Mouse (Mus musculus) left cerebral cortex, postnatal 36 days (tissue): ENCODE measurements around the gene Rad51b. TPM values are rescaled to one million over a fixed set of nuclear protein-coding genes. Genes with fewer than 3 reads are reported as not detected.

Experiments
- DNase-seq, 2 experiments: peaks; one replicate each; pipeline ENCODE4 v3.0.0; 2021 to 2022; ENCODE audit warnings: low spot score in 2 of 2, mixed read lengths in 1 of 2
- intact Hi-C: fragments of 180-260 bp; cut with DNase I; formaldehyde crosslinking; loops from one replicate; pipeline ENCODE4 v1.15.1; 2025
- total RNA-seq, 2 experiments: library from RNA; stranded (reverse); gene quantifications; 2 replicates each; pipeline ENCODE4 v1.2.3; 2021

Gene Rad51b
- total RNA-seq, 2 experiments from 2014 or later: 0.22 TPM; not detected in 1

GRCm38 (mm10) chr12:79822401-79822800 is 525.3 kb downstream of the Rad51b start:
- intact Hi-C loops: no loop called here
- DNase-seq: no peak

DNA sequence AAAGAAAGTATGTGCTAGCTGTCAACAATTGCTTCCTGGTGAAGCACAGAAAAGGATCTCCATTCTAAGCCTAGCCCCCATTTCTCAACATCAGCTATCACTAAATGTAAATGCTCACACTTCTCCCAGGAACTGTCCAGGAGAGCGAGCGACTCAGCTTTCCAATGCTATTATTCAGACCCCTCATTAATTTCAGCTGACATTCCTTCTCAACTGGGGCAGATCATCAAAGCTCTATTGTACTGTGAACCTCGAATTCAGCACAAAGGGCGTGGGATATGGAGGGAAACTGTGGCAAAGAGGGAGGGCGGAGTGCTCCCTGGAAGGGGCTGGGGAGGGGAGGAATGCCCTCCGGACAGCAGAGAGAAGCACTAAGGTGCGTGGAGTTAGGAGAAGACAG is 528.8 kb downstream of the Rad51b start:
- intact Hi-C loops: no loop called here
- DNase-seq: no peak

- DNase-seq: no peak
- intact Hi-C loops: no loop called here
These were observed 530.2 kb downstream of the Rad51b start for GRCm38 (mm10) chr12:79827233-79827692.

DNA sequence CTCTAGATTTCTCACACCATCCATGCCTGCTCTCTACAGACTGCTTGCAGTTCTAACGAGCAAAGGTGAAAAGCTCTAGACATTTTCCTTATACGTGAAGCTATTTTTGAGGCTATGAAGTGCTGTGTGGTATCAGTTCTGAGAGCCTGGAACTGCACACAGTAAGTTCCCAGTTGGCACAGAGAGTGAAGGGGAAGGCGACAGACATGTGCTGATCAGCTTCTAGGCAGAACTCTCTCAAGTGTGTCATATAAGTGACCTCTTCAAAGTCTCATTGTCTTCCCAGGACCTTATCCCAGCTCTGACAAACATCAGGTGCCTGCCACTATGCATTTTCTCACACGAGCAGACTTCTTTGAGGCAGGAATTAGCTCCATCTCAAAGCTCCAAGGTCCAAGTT is 530.7 kb downstream of the Rad51b start:
- intact Hi-C loops: no loop called here
- DNase-seq: no peak

DNA sequence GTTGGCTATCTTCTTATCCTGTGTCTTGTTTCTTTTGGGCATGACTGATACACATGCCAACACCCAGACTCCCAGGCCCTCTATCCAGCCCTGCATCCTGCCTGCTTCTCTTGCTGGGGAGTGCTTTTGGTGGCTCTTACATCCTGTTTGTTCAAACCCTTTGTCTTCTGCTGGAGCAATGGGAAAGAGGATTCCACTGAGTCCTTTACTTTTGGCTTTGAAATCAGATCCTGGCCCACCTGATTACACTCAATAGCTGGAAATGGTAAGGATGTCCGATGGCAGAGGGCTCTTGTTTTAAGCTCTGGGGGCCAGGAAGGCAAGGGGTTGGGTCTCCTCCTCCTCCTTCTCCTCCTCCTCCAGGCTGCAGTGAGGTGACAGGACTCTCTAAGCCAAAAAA is 533.6 kb downstream of the Rad51b start:
- intact Hi-C loops: no loop called here
- no peak for DNase-seq

- DNase-seq: no peak
- intact Hi-C loops: no loop called here
These were observed 535.5 kb downstream of the Rad51b start for GRCm38 (mm10) chr12:79832611-79833010.

DNA sequence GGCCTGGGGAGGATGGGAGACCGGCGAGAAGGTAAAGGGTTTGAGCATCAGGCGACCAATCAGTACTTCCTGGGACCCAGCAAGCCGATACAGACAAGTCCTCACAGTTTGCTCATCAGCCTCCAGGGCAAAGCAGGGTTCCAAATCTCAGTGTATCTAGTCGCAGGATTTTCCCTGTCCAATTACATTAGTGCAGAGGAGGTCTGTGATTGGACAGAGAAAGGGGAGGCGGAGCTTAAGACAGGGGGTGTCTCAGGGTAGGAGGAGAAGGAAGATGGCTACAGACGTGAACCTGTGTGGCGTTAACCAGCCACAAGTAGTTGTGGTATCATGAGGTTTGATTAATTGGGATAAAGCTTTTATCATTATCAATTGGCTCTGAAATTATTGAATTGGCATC is 538.4 kb downstream of the Rad51b start:
- no peak for DNase-seq
- intact Hi-C loops: no loop called here

- intact Hi-C loops: no loop called here
- peak; percentile 35 to 50 for DNase-seq
These were observed 541.3 kb downstream of the Rad51b start for GRCm38 (mm10) chr12:79838181-79838961.

- intact Hi-C loops: no loop called here
These were observed 542.2 kb downstream of the Rad51b start for GRCm38 (mm10) chr12:79839096-79839941.

DNA sequence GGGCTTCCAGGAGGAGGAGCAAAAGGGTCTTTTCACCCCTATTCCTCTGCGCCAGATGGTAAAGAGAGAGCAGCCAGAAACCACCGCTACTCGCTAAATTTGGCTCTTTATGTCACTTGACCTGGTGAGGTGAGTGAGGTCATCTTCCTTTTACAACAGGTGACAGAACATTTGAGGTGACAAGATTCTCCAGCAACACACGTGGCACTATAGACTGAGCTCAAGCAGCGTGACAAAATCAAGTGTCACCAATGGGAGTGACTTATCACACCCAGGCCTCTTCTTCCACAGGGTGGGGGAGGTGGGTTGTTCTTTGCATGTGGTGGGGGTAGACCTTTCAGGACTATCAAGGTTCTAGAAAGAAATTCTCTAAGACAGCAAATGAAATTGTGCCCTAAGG is 543.4 kb downstream of the Rad51b start:
- intact Hi-C loops: no loop called here
- DNase-seq: no peak

More at GRCm38 (mm10) chr12:79839096-79839941, 542.2 kb downstream of the Rad51b start:
- DNase-seq: no peak

DNA sequence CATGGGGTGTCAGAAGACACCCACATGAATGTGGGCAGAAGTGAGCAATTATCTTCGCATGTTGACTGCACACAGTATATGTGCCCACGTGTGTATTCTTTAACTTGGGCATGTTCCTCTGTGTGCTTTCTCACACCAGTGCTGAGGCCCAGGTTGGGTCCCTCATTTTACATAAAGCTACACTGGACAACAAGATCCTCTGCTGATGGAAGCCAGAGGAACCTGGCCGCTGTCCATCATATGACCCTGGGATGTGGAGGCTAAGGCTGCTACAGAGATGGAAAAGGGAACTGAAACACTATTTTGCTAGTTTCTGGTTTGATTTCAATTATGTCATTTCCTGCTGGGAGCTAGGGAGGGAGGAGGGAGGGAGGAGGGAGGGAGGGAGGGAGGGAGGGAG is 544.2 kb downstream of the Rad51b start:
- intact Hi-C loops: no loop called here
- no peak for DNase-seq

DNA sequence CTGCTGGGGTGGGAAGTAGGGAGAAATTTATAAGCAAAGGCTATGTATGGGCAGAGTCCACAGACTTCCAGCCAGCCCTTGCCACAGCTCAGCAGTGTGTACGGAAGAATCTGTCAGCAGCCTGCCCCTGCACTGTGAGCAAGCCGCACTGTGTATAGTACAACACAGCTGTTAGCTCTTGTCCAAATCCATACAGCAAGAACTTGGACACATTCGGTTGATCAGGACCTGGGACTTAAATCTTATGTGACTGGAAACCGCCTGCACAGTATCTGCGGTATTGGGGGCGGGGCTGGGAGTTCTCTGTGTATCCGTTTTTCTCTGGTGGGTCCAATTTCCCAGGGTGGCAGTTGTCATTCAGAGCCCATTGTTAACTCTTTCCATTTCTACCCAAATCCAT is 545.2 kb downstream of the Rad51b start:
- DNase-seq: peak; percentile 13 to 24
- intact Hi-C loops: no loop called here

DNA sequence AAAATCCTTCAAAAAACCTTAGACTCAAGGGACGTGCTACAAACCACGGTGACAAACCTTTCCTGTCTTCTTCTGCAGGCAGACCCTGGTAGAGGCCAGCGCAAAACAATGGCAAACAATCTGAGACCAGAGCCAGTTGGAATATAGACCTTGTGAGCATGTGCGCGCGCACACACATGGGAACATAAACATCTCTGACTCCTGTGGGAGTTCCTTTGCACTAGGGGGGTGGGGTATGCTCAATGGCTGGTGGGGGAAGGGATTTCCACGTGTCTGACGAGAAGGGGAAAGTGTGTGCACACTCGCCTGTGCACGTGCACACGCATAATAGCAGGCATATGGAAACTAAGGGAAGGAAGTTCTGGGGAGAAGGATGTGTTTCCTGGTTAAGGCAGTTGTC is 545.9 kb downstream of the Rad51b start:
- intact Hi-C loops: no loop called here
- no peak for DNase-seq

- DNase-seq: no peak
- intact Hi-C loops: no loop called here
These were observed 546.4 kb downstream of the Rad51b start for GRCm38 (mm10) chr12:79843496-79843895.

DNA sequence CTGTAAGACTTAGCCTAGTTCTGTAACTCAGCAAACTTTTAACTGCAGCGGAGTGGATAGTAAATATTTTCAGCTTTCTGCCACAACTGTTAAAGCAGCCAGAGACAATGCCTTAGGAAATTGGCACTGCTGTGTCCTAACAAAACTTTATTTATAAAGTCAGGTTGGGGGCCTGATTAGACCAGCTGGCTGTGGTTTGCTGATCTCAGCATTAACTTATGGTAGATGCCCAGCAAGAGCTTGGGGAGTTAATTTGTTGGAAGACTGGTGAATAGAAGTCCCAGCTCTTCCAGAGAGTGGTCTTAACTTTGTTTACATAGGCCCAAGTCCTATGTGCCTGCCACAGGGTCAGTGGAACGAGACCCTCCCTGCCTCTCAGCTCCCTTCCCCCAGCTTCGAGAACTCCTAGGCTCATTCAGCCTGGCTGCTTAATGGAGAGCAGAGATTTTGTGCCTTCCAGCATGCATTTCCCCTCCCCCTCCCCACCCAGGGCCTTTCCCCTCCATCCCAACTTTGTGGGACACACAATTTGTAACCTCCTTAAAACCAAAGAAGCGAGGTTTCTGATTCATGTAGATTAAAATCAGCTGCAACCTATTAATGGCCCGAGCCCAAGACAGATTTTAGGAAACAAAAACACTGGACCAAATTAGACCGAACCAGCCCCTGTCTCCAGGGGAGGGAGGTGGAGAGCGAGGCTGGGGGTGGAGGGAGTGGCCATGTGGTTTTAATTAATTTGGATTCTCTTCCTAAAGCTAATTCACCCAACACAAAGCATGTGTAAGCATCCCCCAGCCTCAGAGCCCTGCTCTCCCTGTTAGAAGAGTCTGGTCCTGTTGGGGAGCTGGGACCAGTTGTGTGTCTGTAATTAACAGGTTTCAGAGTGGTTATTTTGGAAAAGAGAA is 549.4 kb downstream of the Rad51b start:
- intact Hi-C loops: no loop called here
- no peak for DNase-seq

GRCm38 (mm10) chr12:79848539-79848938 is 551.5 kb downstream of the Rad51b start:
- no peak for DNase-seq
- intact Hi-C loops: no loop called here

- no peak for DNase-seq
- intact Hi-C loops: no loop called here
These were observed 552.9 kb downstream of the Rad51b start for GRCm38 (mm10) chr12:79850021-79850420.

DNA sequence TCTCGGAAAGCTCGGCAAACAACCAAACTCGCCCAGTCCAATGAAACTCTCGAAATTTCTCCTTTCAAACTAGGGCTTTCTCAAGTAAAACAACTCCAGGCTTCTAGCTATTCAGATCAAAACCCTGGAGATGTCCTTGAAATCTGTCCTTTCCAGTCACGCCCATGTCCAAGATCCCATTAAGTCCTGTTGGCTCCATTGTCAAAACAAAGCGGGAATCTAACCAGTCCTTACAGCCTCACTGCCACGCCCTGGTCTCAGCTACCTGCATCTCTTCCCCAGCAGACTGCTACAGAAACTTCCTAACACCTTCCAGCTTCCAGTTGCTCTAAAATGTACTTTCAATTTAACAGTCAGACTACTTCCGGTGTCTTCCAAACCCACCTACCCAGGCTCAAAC is 554.8 kb downstream of the Rad51b start:
- intact Hi-C loops: no loop called here

GRCm38 (mm10) chr12:79852606-79853005 is 555.5 kb downstream of the Rad51b start:
- DNase-seq: no peak
- intact Hi-C loops: no loop called here

More for the DNA sequence above, 554.8 kb downstream of the Rad51b start:
- no peak for DNase-seq
